Mouse (Mus musculus): Measurements from ENCODE around the gene Rpl13.

GRCm38 (mm10) chr8:123108010-123108409, 5.9 kb downstream of the Rpl13 start:
- no peak for TF ChIP-seq CTCF (conservative IDR thresholded peaks at IDR 0.05; ENCODE audit: low read length)
- no peak for TF ChIP-seq POU5F1 (IDR thresholded peaks at IDR 0.05; ENCODE audit: borderline replicate concordance, low read length)
- TF ChIP-seq NANOG (IDR thresholded peaks at IDR 0.05; ENCODE audit: borderline replicate concordance, low read length), result no peak

Data from E14TG2a.4 (cell line).